In genomic region chr4:136033231-136033630, GRCm38 (mm10) we compare ENCODE assay signal across 27 mouse cellular contexts. TPM values are rescaled to one million over a fixed set of nuclear protein-coding genes. Genes with fewer than 3 reads are reported as not detected.
DNase-seq lines count a peak whose midpoint lies in the region; ATAC-seq and TF ChIP-seq lines count a peak whose summit lies in the region.
"Had no signal": no experiment of that assay in that cellular context is flagged by ENCODE, and none has a peak within 500 bp of the region (broad histone marks: within the 10 kb centered on the region; RNA-seq: fewer than 3 reads in every experiment).

No protein-coding gene starts in this region.

- H3K9ac ChIP-seq in midbrain, embryonic 11.5 days (ENCODE audit: low read length) = no peak overlapping the region
- H3K9ac ChIP-seq in midbrain, postnatal 0 days (replicated peaks; ENCODE audit: low read length, poor library complexity, severe bottlenecking) = no peak overlapping the region
- H3K9ac ChIP-seq in MEL (ENCODE audit: control insufficient read depth, low read depth, low read length, poor library complexity, severe bottlenecking) = no peak overlapping the region
- H3K9ac ChIP-seq: embryonic facial prominence, embryonic 13.5 days; embryonic facial prominence, embryonic 15.5 days; forebrain, embryonic 12.5 days had no signal

- H3K79me2 ChIP-seq in MEL (ENCODE audit: control insufficient read depth, insufficient read depth, low read length, poor library complexity) = no peaks in the 10 kb centered on the region; the same call in 1 of the 2 replicates

- peaks cover 13% of the 10 kb centered on the region for H3K4me1 ChIP-seq in midbrain, embryonic 11.5 days (ENCODE audit: control insufficient read depth, insufficient read depth, low read length)
- H3K4me1 ChIP-seq in midbrain, postnatal 0 days (ENCODE audit: insufficient read depth, low read length) = no peaks in the 10 kb centered on the region
- peaks cover 13 to 25% of the 10 kb centered on the region in 2 experiments for H3K4me1 ChIP-seq in MEL (ENCODE audit: control insufficient read depth in 1 of 2, insufficient read depth in 2 of 2, low read length in 2 of 2)

- 76% methylated on average over 1 of the region's 1 CpGs for WGBS in midbrain, embryonic 11.5 days
- WGBS in midbrain, postnatal 0 days = 82% methylated on average over 1 of the region's 1 CpGs

- H3K9me3 ChIP-seq in midbrain, embryonic 11.5 days (ENCODE audit: control insufficient read depth, low read length) = no peaks in the 10 kb centered on the region
- H3K9me3 ChIP-seq in midbrain, postnatal 0 days (ENCODE audit: low read length) = no peaks in the 10 kb centered on the region
- no peaks in the 10 kb centered on the region for H3K9me3 ChIP-seq in MEL (replicated peaks; ENCODE audit: insufficient read depth, low read length)
- H3K9me3 ChIP-seq: embryonic facial prominence, embryonic 13.5 days; embryonic facial prominence, embryonic 15.5 days; forebrain, embryonic 12.5 days; G1E had no signal

- TF ChIP-seq CTCF in midbrain, postnatal 0 days (IDR thresholded peaks at IDR 0.05) = no peak
- TF ChIP-seq CTCF in MEL (IDR thresholded peaks at IDR 0.05 in 2 of 3, conservative IDR thresholded peaks at IDR 0.05 in 1 of 3; ENCODE audit: control insufficient read depth in 1 of 3, insufficient read depth in 1 of 3, low read depth in 2 of 3, low read length in 3 of 3, poor library complexity in 1 of 3, severe bottlenecking in 1 of 3) = no peak

- H3K27ac ChIP-seq in midbrain, embryonic 11.5 days (ENCODE audit: low read depth, low read length) = no peak overlapping the region
- no peak overlapping the region for H3K27ac ChIP-seq in midbrain, postnatal 0 days (ENCODE audit: low read depth, low read length)
- H3K27ac ChIP-seq in MEL (ENCODE audit: control insufficient read depth, low read depth, low read length) = no peak overlapping the region
- H3K27ac ChIP-seq: embryonic facial prominence, embryonic 13.5 days; embryonic facial prominence, embryonic 15.5 days; forebrain, embryonic 12.5 days had no signal

- no peak for ATAC-seq in midbrain, embryonic 11.5 days (ENCODE audit: low FRiP score)
- no peak for ATAC-seq in midbrain, postnatal 0 days (ENCODE audit: low FRiP score)
- ATAC-seq: CD4-positive, CD25-positive, alpha-beta regulatory T cell, adult 4 months; forebrain, embryonic 14.5 days; forebrain, embryonic 16.5 days had no signal

- H3K36me3 ChIP-seq in midbrain, embryonic 11.5 days (ENCODE audit: control insufficient read depth, insufficient read depth, low read length) = no peaks in the 10 kb centered on the region
- no peaks in the 10 kb centered on the region for H3K36me3 ChIP-seq in midbrain, postnatal 0 days (ENCODE audit: insufficient read depth, low read length)
- peaks cover 0 to 13% of the 10 kb centered on the region in 2 experiments; a peak in 2 of 4 replicates for H3K36me3 ChIP-seq in MEL (ENCODE audit: control insufficient read depth in 1 of 2, insufficient read depth in 2 of 2, low read length in 2 of 2)
- H3K36me3 ChIP-seq: embryonic facial prominence, embryonic 13.5 days; embryonic facial prominence, embryonic 15.5 days; forebrain, embryonic 10.5 days; forebrain, embryonic 12.5 days; G1E had no signal

- H3K27me3 ChIP-seq in midbrain, embryonic 11.5 days (ENCODE audit: control insufficient read depth, insufficient read depth, low read length) = no peaks in the 10 kb centered on the region
- no peaks in the 10 kb centered on the region for H3K27me3 ChIP-seq in midbrain, postnatal 0 days (ENCODE audit: insufficient read depth, low read length)
- H3K27me3 ChIP-seq in MEL (ENCODE audit: control insufficient read depth in 1 of 2, insufficient read depth in 2 of 2, low read length in 2 of 2) = no peaks in the 10 kb centered on the region
- H3K27me3 ChIP-seq: CH12.LX; embryonic facial prominence, embryonic 13.5 days; embryonic facial prominence, embryonic 15.5 days; forebrain, embryonic 12.5 days had no signal

- H3K4me2 ChIP-seq in midbrain, embryonic 11.5 days = no peak overlapping the region
- no peak overlapping the region for H3K4me2 ChIP-seq in midbrain, postnatal 0 days (ENCODE audit: low read depth, low read length, poor library complexity, severe bottlenecking)
- H3K4me2 ChIP-seq: embryonic facial prominence, embryonic 13.5 days; embryonic facial prominence, embryonic 15.5 days; forebrain, embryonic 12.5 days had no signal

- TF ChIP-seq RAD21 in MEL (IDR thresholded peaks at IDR 0.05; ENCODE audit: low read depth, low read length) = no peak

- DNase-seq in midbrain, embryonic 11.5 days (ENCODE audit: low spot score, missing footprints) = peak; percentile 49
- no peak for DNase-seq in midbrain, postnatal 0 days (ENCODE audit: low spot score)
- DNase-seq in MEL (ENCODE audit: low read depth, low spot score) = no peak
- peak; percentile 72 for DNase-seq in induced T-regulatory cell, adult 2 months (ENCODE audit: low read depth)
- no peak for DNase-seq in gastrocnemius, adult 18-20 months (ENCODE audit: low spot score)
- DNase-seq in left cerebral cortex, adult 9 months (ENCODE audit: low spot score in 2 of 2) = no peak
- no peak for DNase-seq in adrenal gland, adult 18-20 months (ENCODE audit: low spot score in 2 of 2)
- DNase-seq: adrenal gland, adult 2 months; adrenal gland, postnatal 10 days; adrenal gland, postnatal 25 days; cerebellum, adult 11 months; cerebellum, adult 18-20 months; cerebellum, adult 8-10 months; cerebellum, adult 9-11 months; cerebellum, postnatal 14 days; cerebellum, postnatal 36 days; embryo, embryonic 11 days had no signal

- no peak for TF ChIP-seq POLR2A in MEL (IDR thresholded peaks at IDR 0.05; ENCODE audit: control insufficient read depth in 1 of 2, insufficient read depth in 1 of 2, low read depth in 1 of 2, low read length in 2 of 2, poor library complexity in 1 of 2)

- no peak for TF ChIP-seq EP300 in MEL (IDR thresholded peaks at IDR 0.05; ENCODE audit: low read depth in 1 of 2, low read length in 2 of 2)

- H3K4me3 ChIP-seq in midbrain, embryonic 11.5 days (ENCODE audit: low read depth, low read length) = no peak overlapping the region
- no peak overlapping the region for H3K4me3 ChIP-seq in midbrain, postnatal 0 days (ENCODE audit: low read depth, low read length)
- no peak overlapping the region for H3K4me3 ChIP-seq in MEL (ENCODE audit: control insufficient read depth in 1 of 2, insufficient read depth in 1 of 2, low read depth in 2 of 2, low read length in 2 of 2)
- H3K4me3 ChIP-seq: embryonic facial prominence, embryonic 13.5 days; embryonic facial prominence, embryonic 15.5 days; erythroblast, embryonic 14.5 days; forebrain, embryonic 10.5 days; forebrain, embryonic 12.5 days had no signal

TF ChIP-seq in MEL, 35 proteins besides CTCF, POLR2A, EP300 and RAD21:
- no peak for TF ChIP-seq GATA1 (IDR thresholded peaks at IDR 0.05; ENCODE audit: low read depth, low read length)
- peak; percentile 65 for TF ChIP-seq ZNF384 (IDR thresholded peaks at IDR 0.05; ENCODE audit: low read depth, low read length)
- no peak for TF ChIP-seq E2F4 (IDR thresholded peaks at IDR 0.05; ENCODE audit: borderline replicate concordance, low read depth, low read length)
- TF ChIP-seq MAZ (IDR thresholded peaks at IDR 0.05; ENCODE audit: low read depth, low read length) = no peak
TF ChIP-seq in MEL: peak in this region for 1.

RNA-seq across cellular contexts. Expression of gene Eloa, which starts 11.7 kb away (rescaled TPM):
- polyA plus RNA-seq in midbrain, embryonic 11.5 days (2014; fragmentation: Nextera tagmentation; extraction: Ambion mirVana) = 42.8 and 43.6 TPM in 2 replicates
- 23.3 and 27.7 TPM in 2 replicates for total RNA-seq in midbrain, postnatal 0 days (2014; rRNA removed)
- polyA plus RNA-seq in midbrain, postnatal 0 days (2015; fragmentation: Nextera tagmentation; extraction: Ambion mirVana) = 19.0 and 19.3 TPM in 2 replicates
- total RNA-seq in MEL (2012; rRNA removed) = 30.9 and 34.1 TPM in 2 replicates
- 10 to 100 TPM; 30.8 to 41.4 TPM for polyA plus RNA-seq in MEL (2012; ENCODE audit: insufficient read depth in 1 of 2, insufficient read length in 2 of 2, low read depth in 1 of 2, low replicate concordance in 2 of 2, missing spikeins in 1 of 2)
- total RNA-seq in gastrocnemius, adult 18-20 months (2021) = 10 to 100 TPM; 62.0 to 62.3 TPM
- total RNA-seq in adrenal gland, adult 18-20 months (2021) = 10 to 100 TPM; 41.4 to 41.7 TPM

RNA-seq across cellular contexts. Expression of gene Rpl11, which starts 20.0 kb away (rescaled TPM):
- 333 and 390 TPM in 2 replicates for polyA plus RNA-seq in midbrain, embryonic 11.5 days (2014; fragmentation: Nextera tagmentation; extraction: Ambion mirVana)
- 601 and 1,077 TPM in 2 replicates for total RNA-seq in midbrain, postnatal 0 days (2014; rRNA removed)
- 273 and 275 TPM in 2 replicates for polyA plus RNA-seq in midbrain, postnatal 0 days (2015; fragmentation: Nextera tagmentation; extraction: Ambion mirVana)
- 2,589 and 2,603 TPM in 2 replicates for total RNA-seq in MEL (2012; rRNA removed)
- polyA plus RNA-seq in MEL (2012; ENCODE audit: insufficient read depth in 1 of 2, insufficient read length in 2 of 2, low read depth in 1 of 2, low replicate concordance in 2 of 2, missing spikeins in 1 of 2) = 1,000 to 10,000 TPM in 1 of 2 experiments, not detected in 1; 2,003 TPM
- total RNA-seq in gastrocnemius, adult 18-20 months (2021) = 100 to 1,000 TPM; 249 to 252 TPM
- 100 to 1,000 TPM; 560 to 640 TPM for total RNA-seq in adrenal gland, adult 18-20 months (2021)

RNA-seq across cellular contexts. Expression of gene Pithd1, which starts 46.2 kb away (rescaled TPM):
- 64.8 and 65.8 TPM in 2 replicates for polyA plus RNA-seq in midbrain, embryonic 11.5 days (2014; fragmentation: Nextera tagmentation; extraction: Ambion mirVana)
- 61.6 and 67.9 TPM in 2 replicates for total RNA-seq in midbrain, postnatal 0 days (2014; rRNA removed)
- 90.5 and 101 TPM in 2 replicates for polyA plus RNA-seq in midbrain, postnatal 0 days (2015; fragmentation: Nextera tagmentation; extraction: Ambion mirVana)
- 75.5 and 77.7 TPM in 2 replicates for total RNA-seq in MEL (2012; rRNA removed)
- 10 to 100 TPM in 1 of 2 experiments, not detected in 1; 62.8 TPM for polyA plus RNA-seq in MEL (2012; ENCODE audit: insufficient read depth in 1 of 2, insufficient read length in 2 of 2, low read depth in 1 of 2, low replicate concordance in 2 of 2, missing spikeins in 1 of 2)
- 10 to 100 TPM; 25.3 to 26.3 TPM for total RNA-seq in gastrocnemius, adult 18-20 months (2021)
- 10 to 100 TPM; 29.4 to 31.4 TPM for total RNA-seq in adrenal gland, adult 18-20 months (2021)

Comparison
In these comparisons a context has a peak if more than half of its experiments do, and no peak if none do; other contexts are left out.
1. DNase-seq: peak in midbrain, embryonic 11.5 days (single experiment) and induced T-regulatory cell, adult 2 months (single experiment); none in midbrain, postnatal 0 days (single experiment), MEL (single experiment), gastrocnemius, adult 18-20 months (single experiment), left cerebral cortex, adult 9 months (0 of 2) and adrenal gland, adult 18-20 months (0 of 2).